Mouse (Mus musculus): ENCODE measurements around the gene Gna12.

DNA sequence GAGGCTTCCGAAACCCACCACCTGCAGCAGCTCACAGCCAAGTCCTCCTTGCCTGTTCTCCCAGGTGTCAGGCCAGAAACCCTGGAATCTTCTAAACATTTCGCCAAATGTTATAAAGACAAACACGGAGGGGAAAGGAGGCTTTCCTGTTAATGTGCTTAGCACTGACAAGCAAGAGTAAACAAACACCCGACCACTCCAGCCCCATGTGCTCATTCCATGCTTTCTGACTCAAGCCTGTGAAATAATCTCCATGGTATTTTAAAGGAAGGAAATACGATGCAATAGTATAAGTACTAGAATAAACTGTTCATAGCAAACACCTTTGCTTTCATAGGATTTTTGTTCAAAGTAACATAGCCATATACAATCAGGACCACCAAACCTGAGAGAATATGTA, 38.0 kb downstream of the Gna12 start:
- no peak for TF ChIP-seq MYOD1 (IDR thresholded peaks at IDR 0.05; ENCODE audit: control insufficient read depth, insufficient read length, low read depth)
- TF ChIP-seq CEBPB (IDR thresholded peaks at IDR 0.05; ENCODE audit: low read depth), result no peak
- TF ChIP-seq CTCF (IDR thresholded peaks at IDR 0.05; ENCODE audit: control insufficient read depth, insufficient read depth, insufficient read length), result no peak
- TF ChIP-seq USF1 (IDR thresholded peaks at IDR 0.05; ENCODE audit: low read depth), result no peak
- TF ChIP-seq MAX (IDR thresholded peaks at IDR 0.05), result no peak
- no peak for TF ChIP-seq MYOG (IDR thresholded peaks at IDR 0.05; ENCODE audit: control insufficient read depth, extremely low read depth, insufficient read length)
- no peak for TF ChIP-seq FOSL1 (IDR thresholded peaks at IDR 0.05; ENCODE audit: insufficient read depth, low read length, poor library complexity, severe bottlenecking)

All from C2C12 (cell line).